Mouse (Mus musculus) limb, embryonic 10.5 days (tissue): Measurements from ENCODE around the gene Gm6583. TPM values are rescaled to one million over a fixed set of nuclear protein-coding genes. Genes with fewer than 3 reads are reported as not detected.
"Not testable (repeated sequence)": the region's sequence is repeated elsewhere in the genome, so short reads cannot be mapped to it uniquely, and the experiment has no call there.

Source experiments
- DNase-seq: peaks from one replicate; pipeline ENCODE4 v3.0.0-alpha.2; 2017; ENCODE audit warnings: low spot score
- H3K27ac ChIP-seq: fragments of 300-500 bp; sonication (generic); 2 replicates; pipeline ENCODE4 v1.5.1; 2016; ENCODE audit warnings: mild to moderate bottlenecking
- H3K27me3 ChIP-seq: fragments of 300-500 bp; sonication (generic); 2 replicates; pipeline ENCODE4 v1.6.1; 2016; ENCODE audit warnings: low read depth, mild to moderate bottlenecking; ENCODE audit not compliant: poor library complexity, severe bottlenecking
- H3K36me3 ChIP-seq: fragments of 300-500 bp; sonication (generic); 2 replicates; pipeline ENCODE4 v1.6.1; 2016; ENCODE audit warnings: mild to moderate bottlenecking, moderate library complexity
- H3K4me1 ChIP-seq: fragments of 300-500 bp; sonication (generic); 2 replicates; pipeline ENCODE4 v1.6.1; 2016
- H3K4me3 ChIP-seq: fragments of 300-500 bp; sonication (generic); 2 replicates; pipeline ENCODE4 v1.5.1; 2016; ENCODE audit warnings: mild to moderate bottlenecking, moderate library complexity
- H3K9me3 ChIP-seq: fragments of 300-500 bp; sonication (generic); replicated peaks from 2 replicates; pipeline ENCODE4 v1.6.1; 2016; ENCODE audit warnings: mild to moderate bottlenecking
- WGBS: fragments of 180-500 bp; shearing (Covaris S2); methylation state at CpG from one replicate; pipeline ENCODE4 v1.1.7; 2016; 5-methylcytosine and 5-hydroxymethylcytosine counted together
- polyA plus RNA-seq: library from polyadenylated mRNA; unstranded; fragments of >200 nt; fragmentation: Nextera tagmentation; extraction: Ambion mirVana; gene quantifications from 2 replicates; pipeline ENCODE4 v1.2.1, GENCODE M21; 2016

Gm6583 gene
- polyA plus RNA-seq, 1 experiment from 2014 or later, result 0.14 TPM

GRCm38 (mm10) chr5:112335473-112335872 is 20.4 kb downstream of the Gm6583 start:
- Histone ChIP-seq H3K27ac (no peak overlapping the region), H3K36me3 (peaks cover 93% of the 10 kb centered on the region), H3K4me3 (no peak overlapping the region), H3K9me3 (no peaks in the 10 kb centered on the region), H3K27me3 (no peaks in the 10 kb centered on the region), H3K4me1 (no peaks in the 10 kb centered on the region)
- WGBS, result 26% methylated on average over 2 of the region's 2 CpGs
- DNase-seq, result peak; percentile 61

- Histone ChIP-seq H3K27me3 (no peaks in the 10 kb centered on the region), H3K27ac (no peak overlapping the region), H3K4me1 (peaks cover 16% of the 10 kb centered on the region), H3K36me3 (peaks cover 75% of the 10 kb centered on the region), H3K9me3 (no peaks in the 10 kb centered on the region), H3K4me3 (no peak overlapping the region)
- DNase-seq, result no peak
- WGBS, result 93% methylated on average over 14 of the region's 14 CpGs
Observed at GRCm38 (mm10) chr5:112329805-112330564, 25.8 kb downstream of the Gm6583 start.

GRCm38 (mm10) chr5:112327854-112328253 is 28.0 kb downstream of the Gm6583 start:
- DNase-seq, result no peak
- 95% methylated on average over 15 of the region's 15 CpGs for WGBS
- H3K4me3 ChIP-seq, result peak overlapping the region; percentile 95; the same call in 1 of the 2 replicates
- H3K4me1 ChIP-seq, result peaks cover 22% of the 10 kb centered on the region
- H3K27ac ChIP-seq, result no peak overlapping the region
- no peaks in the 10 kb centered on the region for H3K27me3 ChIP-seq
- peaks cover 54% of the 10 kb centered on the region for H3K36me3 ChIP-seq
- no peaks in the 10 kb centered on the region for H3K9me3 ChIP-seq

- peaks cover 22% of the 10 kb centered on the region for H3K4me1 ChIP-seq
- H3K9me3 ChIP-seq, result no peaks in the 10 kb centered on the region
- peaks cover 41% of the 10 kb centered on the region for H3K36me3 ChIP-seq
- peak overlapping the region; percentile 95 for H3K4me3 ChIP-seq
- no peak for DNase-seq
- H3K27ac ChIP-seq, result peak overlapping the region; percentile 81
- WGBS, result 2% methylated on average over 33 of the region's 33 CpGs
- no peaks in the 10 kb centered on the region for H3K27me3 ChIP-seq
Observed at GRCm38 (mm10) chr5:112326446-112327009, 29.3 kb downstream of the Gm6583 start.

GRCm38 (mm10) chr5:112325546-112326445 is 30.0 kb downstream of the Gm6583 start, which contains the start of gene Tfip11:
Gene Tfip11 (plus strand): TSS chr5:112326358.
- DNase-seq, result peak; percentile 98
- H3K9me3 ChIP-seq, result no peaks in the 10 kb centered on the region
- no peaks in the 10 kb centered on the region for H3K27me3 ChIP-seq
- peaks cover 22% of the 10 kb centered on the region for H3K4me1 ChIP-seq
- H3K36me3 ChIP-seq, result peaks cover 33% of the 10 kb centered on the region
- WGBS, result 9% methylated on average over 48 of the region's 48 CpGs
- peak within 1 kb of the TSS; percentile 81 for H3K27ac ChIP-seq
- H3K4me3 ChIP-seq, result peak within 1 kb of the TSS; percentile 95

- DNase-seq, result no peak
Observed at GRCm38 (mm10) chr5:112324637-112325545, 30.9 kb downstream of the Gm6583 start.

GRCm38 (mm10) chr5:112323246-112323645 is 32.6 kb downstream of the Gm6583 start:
- no peak overlapping the region for H3K27ac ChIP-seq
- no peaks in the 10 kb centered on the region for H3K27me3 ChIP-seq
- no peaks in the 10 kb centered on the region for H3K9me3 ChIP-seq
- peaks cover 22% of the 10 kb centered on the region for H3K4me1 ChIP-seq
- 91% methylated on average over 6 of the region's 6 CpGs for WGBS
- no peak for DNase-seq
- H3K4me3 ChIP-seq, result no peak overlapping the region
- peaks cover 8% of the 10 kb centered on the region for H3K36me3 ChIP-seq

More at GRCm38 (mm10) chr5:112324637-112325545, 30.9 kb downstream of the Gm6583 start:
- Histone ChIP-seq H3K4me3 (peak overlapping the region; percentile 95), H3K4me1 (peaks cover 22% of the 10 kb centered on the region), H3K9me3 (no peaks in the 10 kb centered on the region), H3K27me3 (no peaks in the 10 kb centered on the region), H3K27ac (peak overlapping the region; percentile 81; the same call in 1 of the 2 replicates), H3K36me3 (peaks cover 24% of the 10 kb centered on the region)
- WGBS, result 27% methylated on average over 24 of the region's 24 CpGs

GRCm38 (mm10) chr5:112321376-112321775 is 34.5 kb downstream of the Gm6583 start:
- 85% methylated on average over 4 of the region's 4 CpGs for WGBS

GRCm38 (mm10) chr5:112320936-112321335 is 34.9 kb downstream of the Gm6583 start:
- Histone ChIP-seq H3K4me3 (no peak overlapping the region), H3K9me3 (no peaks in the 10 kb centered on the region), H3K4me1 (peaks cover 20% of the 10 kb centered on the region), H3K27me3 (no peaks in the 10 kb centered on the region), H3K36me3 (peaks cover 5% of the 10 kb centered on the region; the same call in 1 of the 2 replicates), H3K27ac (no peak overlapping the region)
- WGBS, result 75% methylated on average over 6 of the region's 6 CpGs
- no peak for DNase-seq

More at GRCm38 (mm10) chr5:112321376-112321775, 34.5 kb downstream of the Gm6583 start:
- no peaks in the 10 kb centered on the region for H3K27me3 ChIP-seq
- H3K4me3 ChIP-seq, result no peak overlapping the region
- no peak for DNase-seq
- H3K4me1 ChIP-seq, result peaks cover 20% of the 10 kb centered on the region
- no peaks in the 10 kb centered on the region for H3K9me3 ChIP-seq
- peaks cover under 1% of the 10 kb centered on the region; the same call in 1 of the 2 replicates for H3K36me3 ChIP-seq
- no peak overlapping the region for H3K27ac ChIP-seq

- peaks cover 16% of the 10 kb centered on the region for H3K4me1 ChIP-seq
- H3K27ac ChIP-seq, result no peak overlapping the region
- no peak overlapping the region for H3K4me3 ChIP-seq
- no peaks in the 10 kb centered on the region for H3K9me3 ChIP-seq
- H3K36me3 ChIP-seq, result peaks cover 11% of the 10 kb centered on the region
- WGBS, result 80% methylated on average over 5 of the region's 5 CpGs
- H3K27me3 ChIP-seq, result no peaks in the 10 kb centered on the region
- DNase-seq, result no peak
Observed at GRCm38 (mm10) chr5:112320379-112320778, 35.5 kb downstream of the Gm6583 start.

- H3K27me3 ChIP-seq, result not testable (repeated sequence)
- WGBS, result 63% methylated on average over 2 of the region's 2 CpGs
Observed at GRCm38 (mm10) chr5:112319343-112319742, 36.5 kb downstream of the Gm6583 start.

GRCm38 (mm10) chr5:112317328-112317727 is 38.5 kb downstream of the Gm6583 start:
- no peak for DNase-seq
- 62% methylated on average over 5 of the region's 5 CpGs for WGBS
- no peak overlapping the region for H3K4me3 ChIP-seq
- H3K36me3 ChIP-seq, result peaks cover 41% of the 10 kb centered on the region
- H3K9me3 ChIP-seq, result no peaks in the 10 kb centered on the region
- H3K27ac ChIP-seq, result no peak overlapping the region
- no peaks in the 10 kb centered on the region for H3K27me3 ChIP-seq
- peaks cover 7% of the 10 kb centered on the region for H3K4me1 ChIP-seq

More at GRCm38 (mm10) chr5:112319343-112319742, 36.5 kb downstream of the Gm6583 start:
- H3K4me1 ChIP-seq, H3K4me3 ChIP-seq, DNase-seq, H3K9me3 ChIP-seq, H3K27ac ChIP-seq: not testable (repeated sequence)
- peaks cover 21% of the 10 kb centered on the region for H3K36me3 ChIP-seq
